Mouse (Mus musculus): ENCODE results near the gene Abca4.

Abca4 gene

GRCm38 (mm10) chr3:122111141-122111981 is 67.1 kb downstream of the Abca4 start:
- no peak for DNase-seq (ENCODE audit: low read depth)

GRCm38 (mm10) chr3:122118651-122119214 is 74.5 kb downstream of the Abca4 start:
- no peak for DNase-seq (ENCODE audit: low read depth)

- DNase-seq (ENCODE audit: low read depth) = no peak
Measured at GRCm38 (mm10) chr3:122119733-122120132, 75.5 kb downstream of the Abca4 start.

GRCm38 (mm10) chr3:122120217-122120616 is 76.0 kb downstream of the Abca4 start:
- DNase-seq (ENCODE audit: low read depth) = no peak

GRCm38 (mm10) chr3:122122127-122122663 is 78.0 kb downstream of the Abca4 start:
- DNase-seq (ENCODE audit: low read depth) = peak; percentile 71

GRCm38 (mm10) chr3:122122838-122123237 is 78.6 kb downstream of the Abca4 start:
- DNase-seq (ENCODE audit: low read depth) = no peak

GRCm38 (mm10) chr3:122128999-122129493 is 84.8 kb downstream of the Abca4 start:
- DNase-seq (ENCODE audit: low read depth) = no peak

GRCm38 (mm10) chr3:122130771-122131170 is 86.5 kb downstream of the Abca4 start:
- DNase-seq (ENCODE audit: low read depth) = no peak

- no peak for DNase-seq (ENCODE audit: low read depth)
Measured at GRCm38 (mm10) chr3:122131633-122132032, 87.4 kb downstream of the Abca4 start.

GRCm38 (mm10) chr3:122133255-122133654 is 89.0 kb downstream of the Abca4 start:
- DNase-seq (ENCODE audit: low read depth) = no peak

GRCm38 (mm10) chr3:122133840-122134239 is 89.6 kb downstream of the Abca4 start:
- DNase-seq (ENCODE audit: low read depth) = no peak

GRCm38 (mm10) chr3:122140589-122141400 is 96.6 kb downstream of the Abca4 start:
- peak; percentile 54 for DNase-seq (ENCODE audit: low read depth)

GRCm38 (mm10) chr3:122142256-122142922 is 98.1 kb downstream of the Abca4 start:
- no peak for DNase-seq (ENCODE audit: low read depth)

GRCm38 (mm10) chr3:122143432-122143831 is 99.2 kb downstream of the Abca4 start:
- no peak for DNase-seq (ENCODE audit: low read depth)

GRCm38 (mm10) chr3:122145430-122145829 is 101.2 kb downstream of the Abca4 start:
- DNase-seq (ENCODE audit: low read depth) = no peak

- no peak for DNase-seq (ENCODE audit: low read depth)
Measured at GRCm38 (mm10) chr3:122150836-122151235, 106.6 kb downstream of the Abca4 start.

- DNase-seq (ENCODE audit: low read depth) = no peak
Measured at GRCm38 (mm10) chr3:122152431-122152830, 108.2 kb downstream of the Abca4 start.

- no peak for DNase-seq (ENCODE audit: low read depth)
Measured at GRCm38 (mm10) chr3:122154080-122154479, 109.8 kb downstream of the Abca4 start.

- no peak for DNase-seq (ENCODE audit: low read depth)
Measured at GRCm38 (mm10) chr3:122159447-122159846, 115.2 kb downstream of the Abca4 start.

GRCm38 (mm10) chr3:122169616-122170178 is 125.5 kb downstream of the Abca4 start:
- DNase-seq (ENCODE audit: low read depth) = peak; percentile 70

GRCm38 (mm10) chr3:122170621-122171309 is 126.5 kb downstream of the Abca4 start:
- no peak for DNase-seq (ENCODE audit: low read depth)

Measured in naive thymus-derived CD4-positive, alpha-beta T cell, adult 2 months (primary cell).